Mouse (Mus musculus) megakaryocyte, embryonic 14.5 days (primary cell): ENCODE results near the gene Ppp2r3a.

ENCODE experiments used
- FLI1 ChIP-seq: IDR thresholded peaks from 2 replicates; pipeline ENCODE4 v1.6.1; 2012; ENCODE audit warnings: low read length, inconsistent platforms, mixed read lengths
- GATA1 ChIP-seq: IDR thresholded peaks from 3 replicates; pipeline ENCODE4 v1.6.1; 2012; ENCODE audit warnings: mixed read lengths, low read length, inconsistent platforms, borderline replicate concordance

DNA sequence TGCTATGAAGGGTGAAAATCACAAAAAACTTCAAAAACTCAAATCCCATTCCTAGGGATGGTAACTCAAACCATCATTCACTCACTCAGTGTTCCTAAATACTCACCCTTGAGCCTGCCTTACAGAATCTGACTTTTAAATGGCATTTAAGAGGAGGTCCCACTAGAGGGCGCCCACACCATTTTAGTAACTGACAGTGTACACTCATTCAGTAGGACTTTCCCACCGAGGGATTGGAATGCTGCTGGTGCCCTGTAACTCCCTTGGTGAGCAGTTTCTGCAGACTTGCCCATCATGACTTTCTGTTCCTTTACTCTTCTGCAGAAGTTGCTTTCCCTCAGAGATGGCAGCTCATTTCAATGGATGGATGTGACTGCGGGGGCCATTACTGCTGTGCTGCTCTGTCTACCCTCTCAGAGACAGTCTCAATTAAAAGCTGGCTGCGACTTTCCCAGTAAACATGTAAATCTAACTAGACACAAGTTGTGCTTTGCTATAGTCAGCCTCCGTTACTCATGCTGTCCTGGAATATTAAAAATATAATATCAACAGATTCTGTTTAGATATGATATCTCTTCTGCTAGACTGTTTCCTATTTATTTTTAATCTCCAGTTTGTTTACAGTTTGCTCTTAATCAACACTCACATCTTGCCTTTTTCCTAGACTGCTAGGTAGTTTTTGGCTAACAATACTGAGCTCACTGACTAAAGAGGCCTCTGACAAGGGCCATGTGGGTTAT is 69.5 kb downstream of the Ppp2r3a start:
- TF ChIP-seq FLI1 = no peak
- no peak for TF ChIP-seq GATA1
